Comparison of ENCODE assay signal across 10 mouse cellular contexts in the genomic region with DNA sequence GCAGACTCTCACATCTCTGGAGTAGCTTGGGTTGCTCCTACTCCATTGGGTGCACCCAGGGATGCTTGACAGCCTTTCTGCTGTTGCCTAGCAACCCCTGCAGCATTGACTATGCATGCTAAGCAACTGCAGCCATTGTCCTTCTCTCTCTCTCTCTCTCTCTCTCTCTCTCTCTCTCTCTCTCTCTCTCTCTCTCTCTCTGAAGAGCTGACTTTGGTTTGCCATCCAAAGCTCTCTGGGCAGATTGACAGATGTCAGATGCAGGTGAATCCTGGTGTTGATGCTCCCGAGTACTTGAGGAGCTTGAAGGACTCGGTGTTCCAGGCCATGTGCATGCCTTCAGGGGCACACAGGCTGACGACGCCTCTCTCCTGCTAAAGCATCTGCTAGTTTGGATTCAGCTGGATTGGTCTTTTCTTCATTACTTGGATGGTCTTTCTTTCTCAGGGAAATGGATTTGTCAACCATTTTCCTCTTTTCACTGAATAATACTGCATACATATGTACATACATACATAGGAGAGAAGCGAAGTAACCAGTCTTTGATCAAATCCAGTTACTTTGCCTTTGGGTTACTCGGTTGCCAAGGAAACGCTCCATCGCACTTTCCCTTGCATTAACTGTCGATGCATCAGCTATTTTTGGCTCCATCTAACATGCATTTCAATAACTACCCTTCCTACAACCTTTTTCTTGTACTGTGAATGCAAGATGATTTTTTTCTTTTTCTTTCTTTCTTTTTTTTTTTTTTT.
DNase-seq lines count a peak whose midpoint lies in the region; ATAC-seq lines count a peak whose summit lies in the region.
"Had no signal": no experiment of that assay in that cellular context is flagged by ENCODE, and none has a peak within 500 bp of the region (broad histone marks: within the 10 kb centered on the region; RNA-seq: fewer than 3 reads in every experiment).

No protein-coding gene starts in this region.

- DNase-seq in embryo, embryonic 10 days (ENCODE audit: low spot score): peak; percentile 88
- peak; percentile 48 to 59 for DNase-seq in layer of hippocampus, postnatal 36 days
- no peak for DNase-seq in kidney, adult 18-20 months
- no peak for DNase-seq in heart, adult 18-20 months
- no peak for DNase-seq in urinary bladder, postnatal 36 days (ENCODE audit: low spot score in 2 of 2)

- no peaks in the 10 kb centered on the region for H3K9me3 ChIP-seq in forebrain, embryonic 15.5 days
- no peaks in the 10 kb centered on the region for H3K9me3 ChIP-seq in neural tube, embryonic 13.5 days
- no peaks in the 10 kb centered on the region for H3K9me3 ChIP-seq in kidney, embryonic 16.5 days (ENCODE audit: low read length)
- H3K9me3 ChIP-seq: heart, embryonic 15.5 days; stomach, embryonic 15.5 days had no signal

- ATAC-seq in forebrain, embryonic 15.5 days (replicated peaks): peak; percentile 99
- ATAC-seq in neural tube, embryonic 13.5 days (ENCODE audit: low read depth): peak; percentile 100
- ATAC-seq in kidney, embryonic 16.5 days (ENCODE audit: low FRiP score, low TSS enrichment): no peak

- peak overlapping the region; percentile 8; the same call in 1 of the 2 replicates for H3K4me3 ChIP-seq in forebrain, embryonic 15.5 days
- no peak overlapping the region for H3K4me3 ChIP-seq in neural tube, embryonic 13.5 days
- no peak overlapping the region for H3K4me3 ChIP-seq in kidney, embryonic 16.5 days (ENCODE audit: low read length)
- H3K4me3 ChIP-seq: heart, embryonic 15.5 days; stomach, embryonic 15.5 days had no signal

- no peaks in the 10 kb centered on the region for H3K36me3 ChIP-seq in forebrain, embryonic 15.5 days
- no peaks in the 10 kb centered on the region for H3K36me3 ChIP-seq in neural tube, embryonic 13.5 days
- no peaks in the 10 kb centered on the region for H3K36me3 ChIP-seq in kidney, embryonic 16.5 days (ENCODE audit: insufficient read depth, low read length)
- H3K36me3 ChIP-seq: heart, embryonic 15.5 days; stomach, embryonic 15.5 days had no signal

- H3K9ac ChIP-seq in forebrain, embryonic 15.5 days (replicated peaks): no peak overlapping the region; the same call in 1 of the 2 replicates
- peak overlapping the region; percentile 53 for H3K9ac ChIP-seq in neural tube, embryonic 13.5 days
- H3K9ac ChIP-seq in kidney, embryonic 16.5 days (replicated peaks; ENCODE audit: low read length): no peak overlapping the region
- H3K9ac ChIP-seq: heart, embryonic 15.5 days; stomach, embryonic 15.5 days had no signal

- H3K4me1 ChIP-seq in forebrain, embryonic 15.5 days: peaks cover 30% of the 10 kb centered on the region
- H3K4me1 ChIP-seq in neural tube, embryonic 13.5 days (replicated peaks): peaks cover 28% of the 10 kb centered on the region
- no peaks in the 10 kb centered on the region for H3K4me1 ChIP-seq in kidney, embryonic 16.5 days (ENCODE audit: insufficient read depth, low read length)
- H3K4me1 ChIP-seq: heart, embryonic 15.5 days; stomach, embryonic 15.5 days had no signal

- H3K4me2 ChIP-seq in forebrain, embryonic 15.5 days (replicated peaks): peak overlapping the region; percentile 24
- peak overlapping the region; percentile 46 for H3K4me2 ChIP-seq in neural tube, embryonic 13.5 days
- H3K4me2 ChIP-seq in kidney, embryonic 16.5 days (replicated peaks; ENCODE audit: low read depth, low read length): no peak overlapping the region
- H3K4me2 ChIP-seq: heart, embryonic 15.5 days; stomach, embryonic 15.5 days had no signal

- peak overlapping the region; percentile 96 for H3K27ac ChIP-seq in forebrain, embryonic 15.5 days (replicated peaks)
- H3K27ac ChIP-seq in neural tube, embryonic 13.5 days (replicated peaks): peak overlapping the region; percentile 96
- no peak overlapping the region for H3K27ac ChIP-seq in kidney, embryonic 16.5 days (ENCODE audit: low read length)
- H3K27ac ChIP-seq: heart, embryonic 15.5 days; stomach, embryonic 15.5 days had no signal

- no peaks in the 10 kb centered on the region for H3K27me3 ChIP-seq in forebrain, embryonic 15.5 days
- H3K27me3 ChIP-seq in neural tube, embryonic 13.5 days: no peaks in the 10 kb centered on the region
- no peaks in the 10 kb centered on the region for H3K27me3 ChIP-seq in kidney, embryonic 16.5 days (ENCODE audit: insufficient read depth, low read length)
- H3K27me3 ChIP-seq: heart, embryonic 15.5 days; stomach, embryonic 15.5 days had no signal

- WGBS in forebrain, embryonic 15.5 days: 16% methylated on average over 9 of the region's 9 CpGs
- WGBS in neural tube, embryonic 13.5 days: 25% methylated on average over 9 of the region's 9 CpGs
- WGBS in kidney, embryonic 16.5 days: 60% methylated on average over 9 of the region's 9 CpGs

Comparison
In these comparisons a context has a peak if more than half of its experiments do, and no peak if none do; other contexts are left out.
1. DNase-seq: peak in embryo, embryonic 10 days (single experiment) and layer of hippocampus, postnatal 36 days (2 of 2); none in kidney, adult 18-20 months (single experiment), heart, adult 18-20 months (0 of 2) and urinary bladder, postnatal 36 days (0 of 2).